Mouse (Mus musculus): ENCODE measurements around the gene Fam181a. TPM values are rescaled to one million over a fixed set of nuclear protein-coding genes. Genes with fewer than 3 reads are reported as not detected.

The Fam181a gene
- polyA plus RNA-seq (2014; fragmentation: Illumina TruSeq; extraction: RNeasy Lipid Tissue Mini Kit (QIAGEN cat#74804); ENCODE audit: low read depth, low replicate concordance): not detected

DNA sequence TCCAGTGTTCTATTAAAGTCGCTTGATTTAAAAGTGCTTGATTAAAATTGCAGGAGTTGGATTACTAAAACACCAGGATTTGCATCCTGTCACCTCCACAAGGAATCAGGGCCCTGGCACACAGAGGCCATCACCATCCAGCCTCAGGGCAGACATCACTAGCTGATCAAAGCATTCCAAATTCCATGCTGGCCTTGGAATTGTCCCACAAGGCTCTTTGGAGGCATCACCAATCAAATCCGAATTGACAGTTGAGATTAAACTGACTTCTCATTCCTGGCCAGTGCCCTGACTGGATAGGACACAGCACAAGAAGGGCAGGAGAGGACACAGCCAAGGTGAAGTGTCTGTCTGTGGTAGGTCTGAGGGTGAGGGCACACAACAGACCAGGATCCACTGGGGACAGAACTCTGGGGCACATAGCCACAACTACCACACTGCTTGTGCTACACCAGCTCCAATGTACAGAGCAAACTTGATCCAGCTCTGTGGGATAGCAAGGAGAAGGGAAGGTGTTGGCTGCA lies at the start of gene Fam181a:
Gene Fam181a, plus strand, starts transcription at position 232 of the 524 bp plus-strand sequence.

DNA sequence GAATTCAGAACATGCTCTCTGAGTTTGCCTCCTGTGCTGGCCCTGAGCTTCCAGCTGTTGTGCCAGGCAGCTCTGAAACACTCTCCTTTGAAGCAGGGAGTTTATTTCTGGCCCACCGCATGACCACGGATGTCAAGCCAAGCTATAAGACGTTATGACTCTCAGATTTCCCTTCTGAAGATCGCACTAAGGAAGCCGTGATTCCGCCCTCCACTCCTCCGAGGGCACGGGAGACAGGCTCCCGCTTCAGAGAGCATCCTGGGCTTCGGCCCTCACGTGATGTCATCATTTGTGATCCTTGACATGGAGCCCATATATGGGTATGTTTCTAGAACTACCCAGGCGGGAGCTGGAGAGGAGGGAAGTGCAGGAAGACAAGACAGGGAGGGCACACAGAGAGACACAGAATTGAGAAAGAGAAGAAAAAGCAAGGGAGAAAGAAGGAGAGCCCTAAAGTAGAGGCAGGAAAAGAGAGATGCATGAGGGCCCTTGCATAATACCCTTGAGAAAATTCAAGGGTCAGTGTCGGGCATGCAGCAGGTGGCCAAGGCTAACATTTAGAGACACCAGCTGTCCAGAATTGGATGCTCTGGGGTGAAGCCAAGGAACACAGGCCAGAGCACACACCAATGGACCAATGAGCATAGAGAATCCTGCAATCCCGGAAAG lies 45.1 kb downstream of the Fam181a start, which contains the start of gene Asb2:
Gene Asb2, minus strand, starts transcription at position 256 of the 669 bp plus-strand sequence.

Other genes with a start within 250 kb of the Fam181a start
- gene Prima1, start 68.8 kb upstream of the Fam181a start, polyA plus RNA-seq (2014; fragmentation: Illumina TruSeq; extraction: RNeasy Lipid Tissue Mini Kit (QIAGEN cat#74804); ENCODE audit: low read depth, low replicate concordance): not detected
- 436 TPM for gene Asb2, start 45.0 kb downstream of the Fam181a start, polyA plus RNA-seq (2014; fragmentation: Illumina TruSeq; extraction: RNeasy Lipid Tissue Mini Kit (QIAGEN cat#74804); ENCODE audit: low read depth, low replicate concordance)
- gene Otub2, start 77.7 kb downstream of the Fam181a start, polyA plus RNA-seq (2014; fragmentation: Illumina TruSeq; extraction: RNeasy Lipid Tissue Mini Kit (QIAGEN cat#74804); ENCODE audit: low read depth, low replicate concordance): 6.2 TPM
- gene 9330161L09Rik, start 96.8 kb downstream of the Fam181a start, polyA plus RNA-seq (2014; fragmentation: Illumina TruSeq; extraction: RNeasy Lipid Tissue Mini Kit (QIAGEN cat#74804); ENCODE audit: low read depth, low replicate concordance): 1.5 TPM
- 68.1 TPM for gene Ddx24, start 114.9 kb downstream of the Fam181a start, polyA plus RNA-seq (2014; fragmentation: Illumina TruSeq; extraction: RNeasy Lipid Tissue Mini Kit (QIAGEN cat#74804); ENCODE audit: low read depth, low replicate concordance)
- 87.1 TPM for gene Ifi27, start 123.2 kb downstream of the Fam181a start, polyA plus RNA-seq (2014; fragmentation: Illumina TruSeq; extraction: RNeasy Lipid Tissue Mini Kit (QIAGEN cat#74804); ENCODE audit: low read depth, low replicate concordance)
- 180 TPM for gene Ifi27l2a, start 132.7 kb downstream of the Fam181a start, polyA plus RNA-seq (2014; fragmentation: Illumina TruSeq; extraction: RNeasy Lipid Tissue Mini Kit (QIAGEN cat#74804); ENCODE audit: low read depth, low replicate concordance)
- gene Ifi27l2b, start 146.2 kb downstream of the Fam181a start, polyA plus RNA-seq (2014; fragmentation: Illumina TruSeq; extraction: RNeasy Lipid Tissue Mini Kit (QIAGEN cat#74804); ENCODE audit: low read depth, low replicate concordance): 0.58 TPM
- gene Ppp4r4, start 221.3 kb downstream of the Fam181a start, polyA plus RNA-seq (2014; fragmentation: Illumina TruSeq; extraction: RNeasy Lipid Tissue Mini Kit (QIAGEN cat#74804); ENCODE audit: low read depth, low replicate concordance): 0.31 TPM

Measured in heart, adult 10 weeks (tissue).